Mouse (Mus musculus): ENCODE data around the gene Tnfsf15. TPM values are rescaled to one million over a fixed set of nuclear protein-coding genes. Genes with fewer than 3 reads are reported as not detected.

Tnfsf15 gene
- polyA plus RNA-seq (2012; rRNA removed; ENCODE audit: low replicate concordance): 0.07 and 0.17 TPM in 2 replicates

DNA sequence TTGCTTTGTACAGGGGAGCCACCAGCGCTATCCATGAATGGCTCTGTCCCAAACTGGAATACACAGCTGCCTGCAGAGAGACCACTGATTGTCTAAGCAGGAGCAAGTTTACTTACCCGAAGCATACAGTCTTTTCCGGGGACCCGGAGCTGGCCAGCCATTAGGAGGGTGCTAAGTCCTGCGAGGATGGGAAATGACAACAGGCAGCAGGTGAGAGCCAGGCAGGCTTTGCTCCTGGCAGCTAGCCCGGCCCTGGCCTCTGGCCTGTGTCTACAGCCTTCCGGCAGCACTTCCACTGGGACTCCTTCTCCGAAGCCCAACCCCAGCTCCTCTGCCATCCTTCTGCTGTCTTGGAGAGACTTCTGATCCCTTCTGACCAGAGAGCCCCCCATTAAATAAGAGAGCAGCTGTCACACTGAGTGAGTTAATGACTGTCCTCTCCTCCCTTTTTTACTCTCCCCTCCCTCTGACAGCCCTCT is at the start of gene Tnfsf15:
Gene Tnfsf15, minus strand, starts transcription at position 421 of the 479 bp plus-strand sequence.

Other genes with a start within 250 kb of the Tnfsf15 start
- gene Whrn, start 249.1 kb downstream of the Tnfsf15 start, polyA plus RNA-seq (2012; rRNA removed; ENCODE audit: low replicate concordance): 5.8 and 15.2 TPM in 2 replicates
- 26.9 and 32.4 TPM in 2 replicates for gene Atp6v1g1, start 200.3 kb downstream of the Tnfsf15 start, polyA plus RNA-seq (2012; rRNA removed; ENCODE audit: low replicate concordance)
- 13.6 and 17.9 TPM in 2 replicates for gene Tmem268, start 186.3 kb downstream of the Tnfsf15 start, polyA plus RNA-seq (2012; rRNA removed; ENCODE audit: low replicate concordance)
- gene Gm11213, start 139.9 kb downstream of the Tnfsf15 start, polyA plus RNA-seq (2012; rRNA removed; ENCODE audit: low replicate concordance): not detected in 2 replicates
- not detected in 2 replicates for gene Tex48, start 122.7 kb downstream of the Tnfsf15 start, polyA plus RNA-seq (2012; rRNA removed; ENCODE audit: low replicate concordance)
- gene Gm11214, start 81.7 kb downstream of the Tnfsf15 start, polyA plus RNA-seq (2012; rRNA removed; ENCODE audit: low replicate concordance): not detected in 2 replicates
- 1.2 TPM in 2 replicates for gene Tnfsf8, start 116.2 kb upstream of the Tnfsf15 start, polyA plus RNA-seq (2012; rRNA removed; ENCODE audit: low replicate concordance)

Measured in mammary gland, adult 2 months (tissue).